Mouse (Mus musculus) brain, adult 2 months (tissue): ENCODE results near the gene Sdr42e1.

Experiments
- DNase-seq: peaks from one replicate; pipeline ENCODE4 v3.0.0; 2011; ENCODE audit warnings: low read depth, low spot score

The Sdr42e1 gene

GRCm38 (mm10) chr8:117673430-117673830 is at the start of gene Sdr42e1:
Gene Sdr42e1, minus strand, starts transcription at chr8:117673689.
- DNase-seq, result peak; percentile 66

- DNase-seq, result no peak
Measured at GRCm38 (mm10) chr8:117718152-117718860, 44.8 kb upstream of the Sdr42e1 start.

GRCm38 (mm10) chr8:117715896-117716295 is 42.4 kb upstream of the Sdr42e1 start:
- no peak for DNase-seq

- DNase-seq, result no peak
Measured at GRCm38 (mm10) chr8:117714604-117715003, 41.1 kb upstream of the Sdr42e1 start.

GRCm38 (mm10) chr8:117712226-117712625 is 38.7 kb upstream of the Sdr42e1 start:
- no peak for DNase-seq

GRCm38 (mm10) chr8:117706141-117706540 is 32.7 kb upstream of the Sdr42e1 start:
- DNase-seq, result no peak

GRCm38 (mm10) chr8:117702701-117703100 is 29.2 kb upstream of the Sdr42e1 start:
- peak; percentile 20 for DNase-seq

GRCm38 (mm10) chr8:117701859-117702258 is 28.4 kb upstream of the Sdr42e1 start, which contains the start of gene Hsd17b2:
Gene Hsd17b2, plus strand, starts transcription at chr8:117701904.
- peak; percentile 26 for DNase-seq

GRCm38 (mm10) chr8:117701246-117701645 is 27.8 kb upstream of the Sdr42e1 start:
- no peak for DNase-seq

- peak; percentile 29 for DNase-seq
Measured at GRCm38 (mm10) chr8:117700699-117701098, 27.2 kb upstream of the Sdr42e1 start.

GRCm38 (mm10) chr8:117697248-117697647 is 23.8 kb upstream of the Sdr42e1 start:
- DNase-seq, result peak; percentile 37

- DNase-seq, result no peak
Measured at GRCm38 (mm10) chr8:117695636-117696035, 22.1 kb upstream of the Sdr42e1 start.

GRCm38 (mm10) chr8:117692131-117692530 is 18.6 kb upstream of the Sdr42e1 start:
- no peak for DNase-seq

- no peak for DNase-seq
Measured at GRCm38 (mm10) chr8:117687890-117688289, 14.4 kb upstream of the Sdr42e1 start.

- peak; percentile 8 for DNase-seq
Measured at GRCm38 (mm10) chr8:117684504-117684903, 11.0 kb upstream of the Sdr42e1 start.

- DNase-seq, result no peak
Measured at GRCm38 (mm10) chr8:117683925-117684472, 10.5 kb upstream of the Sdr42e1 start.

GRCm38 (mm10) chr8:117678650-117679049 is 5.2 kb upstream of the Sdr42e1 start:
- no peak for DNase-seq

- no peak for DNase-seq
Measured at GRCm38 (mm10) chr8:117677011-117677410, 3.5 kb upstream of the Sdr42e1 start.

- DNase-seq, result no peak
Measured at GRCm38 (mm10) chr8:117676460-117676859, 3.0 kb upstream of the Sdr42e1 start.

GRCm38 (mm10) chr8:117675171-117675570 is 1.7 kb upstream of the Sdr42e1 start:
- DNase-seq, result no peak

GRCm38 (mm10) chr8:117672558-117672957 is 931 bp downstream of the Sdr42e1 start:
- DNase-seq, result no peak

- DNase-seq, result no peak
Measured at GRCm38 (mm10) chr8:117670461-117670860, 3.0 kb downstream of the Sdr42e1 start.
